Mouse (Mus musculus) G1E (cell line): ENCODE measurements around the gene Gm49358.

ENCODE experiments used
- CTCF ChIP-seq: IDR thresholded peaks from 2 replicates; pipeline ENCODE4 v1.5.1; 2012; ENCODE audit warnings: low read depth, low read length, inconsistent platforms, mixed read lengths
- GATA1 ChIP-seq: IDR thresholded peaks from 2 replicates; pipeline ENCODE4 v1.6.1; 2012; ENCODE audit warnings: borderline replicate concordance, low read length, inconsistent platforms, mixed read lengths
- TAL1 ChIP-seq: conservative IDR thresholded peaks from 2 replicates; pipeline ENCODE4 v1.6.1; 2012; ENCODE audit warnings: low read depth, low read length, inconsistent platforms, mixed read lengths

DNA sequence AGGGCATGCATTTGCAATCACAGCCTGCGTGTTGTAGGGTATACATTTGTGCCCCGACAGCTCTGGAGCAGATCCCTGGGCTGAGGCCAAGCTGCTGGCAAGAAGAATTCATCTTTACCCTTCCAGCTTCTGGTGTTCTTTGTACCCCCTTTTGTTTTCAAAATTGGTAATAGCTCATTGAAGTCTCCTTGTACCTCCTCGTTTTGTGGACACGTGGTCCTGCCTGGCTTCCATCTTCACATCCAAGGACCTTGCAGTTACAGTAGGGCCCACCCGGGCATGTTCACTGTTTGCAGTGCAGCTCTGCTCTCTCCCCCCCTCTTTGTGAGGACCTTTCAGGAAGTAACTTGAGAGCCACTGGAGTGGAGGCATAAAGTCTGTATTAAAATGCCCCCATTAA lies 24.4 kb downstream of the Gm49358 start:
- TF ChIP-seq CTCF (no peak), GATA1 (no peak), TAL1 (no peak)
